Mouse (Mus musculus): ENCODE data around the gene Edem3.
"Not testable (repeated sequence)": the region's sequence is repeated elsewhere in the genome, so short reads cannot be mapped to it uniquely, and the experiment has no call there.

Gene Edem3

GRCm38 (mm10) chr1:151752946-151753345, 2.2 kb upstream of the Edem3 start:
- DNase-seq = peak; percentile 45

- DNase-seq = peak; percentile 7
Observed at GRCm38 (mm10) chr1:151753374-151753929, 1.7 kb upstream of the Edem3 start.

GRCm38 (mm10) chr1:151754028-151754489, 1.1 kb upstream of the Edem3 start:
- DNase-seq = peak; percentile 36

- no peak for DNase-seq
Observed at GRCm38 (mm10) chr1:151755660-151756424, 671 bp downstream of the Edem3 start.

- no peak for DNase-seq
Observed at GRCm38 (mm10) chr1:151756425-151756728, 1.2 kb downstream of the Edem3 start.

GRCm38 (mm10) chr1:151758301-151758700, 3.1 kb downstream of the Edem3 start:
- DNase-seq = no peak

- no peak for DNase-seq
Observed at GRCm38 (mm10) chr1:151758991-151759390, 3.8 kb downstream of the Edem3 start.

- no peak for DNase-seq
Observed at GRCm38 (mm10) chr1:151764236-151764635, 9.1 kb downstream of the Edem3 start.

- DNase-seq = no peak
Observed at GRCm38 (mm10) chr1:151766166-151766565, 11.0 kb downstream of the Edem3 start.

- DNase-seq = no peak
Observed at GRCm38 (mm10) chr1:151766976-151767654, 11.9 kb downstream of the Edem3 start.

- no peak for DNase-seq
Observed at GRCm38 (mm10) chr1:151769200-151769913, 14.2 kb downstream of the Edem3 start.

- no peak for DNase-seq
Observed at GRCm38 (mm10) chr1:151777616-151778015, 22.4 kb downstream of the Edem3 start.

GRCm38 (mm10) chr1:151778592-151778991, 23.4 kb downstream of the Edem3 start:
- no peak for DNase-seq

- DNase-seq = no peak
Observed at GRCm38 (mm10) chr1:151779306-151779705, 24.1 kb downstream of the Edem3 start.

GRCm38 (mm10) chr1:151781447-151781846, 26.3 kb downstream of the Edem3 start:
- DNase-seq = no peak

- no peak for DNase-seq
Observed at GRCm38 (mm10) chr1:151783403-151783802, 28.2 kb downstream of the Edem3 start.

GRCm38 (mm10) chr1:151786406-151786805, 31.2 kb downstream of the Edem3 start:
- DNase-seq = no peak

GRCm38 (mm10) chr1:151789136-151789535, 34.0 kb downstream of the Edem3 start:
- no peak for DNase-seq

- DNase-seq = not testable (repeated sequence)
Observed at GRCm38 (mm10) chr1:151792076-151792475, 36.9 kb downstream of the Edem3 start.

- not testable (repeated sequence) for DNase-seq
Observed at GRCm38 (mm10) chr1:151802795-151803194, 47.6 kb downstream of the Edem3 start.

- DNase-seq = no peak
Observed at GRCm38 (mm10) chr1:151807286-151807685, 52.1 kb downstream of the Edem3 start.

- DNase-seq = no peak
Observed at GRCm38 (mm10) chr1:151810628-151811421, 55.7 kb downstream of the Edem3 start.

- no peak for DNase-seq
Observed at GRCm38 (mm10) chr1:151811456-151811855, 56.3 kb downstream of the Edem3 start.

All from kidney, adult 11 months (tissue).